In the genomic region with DNA sequence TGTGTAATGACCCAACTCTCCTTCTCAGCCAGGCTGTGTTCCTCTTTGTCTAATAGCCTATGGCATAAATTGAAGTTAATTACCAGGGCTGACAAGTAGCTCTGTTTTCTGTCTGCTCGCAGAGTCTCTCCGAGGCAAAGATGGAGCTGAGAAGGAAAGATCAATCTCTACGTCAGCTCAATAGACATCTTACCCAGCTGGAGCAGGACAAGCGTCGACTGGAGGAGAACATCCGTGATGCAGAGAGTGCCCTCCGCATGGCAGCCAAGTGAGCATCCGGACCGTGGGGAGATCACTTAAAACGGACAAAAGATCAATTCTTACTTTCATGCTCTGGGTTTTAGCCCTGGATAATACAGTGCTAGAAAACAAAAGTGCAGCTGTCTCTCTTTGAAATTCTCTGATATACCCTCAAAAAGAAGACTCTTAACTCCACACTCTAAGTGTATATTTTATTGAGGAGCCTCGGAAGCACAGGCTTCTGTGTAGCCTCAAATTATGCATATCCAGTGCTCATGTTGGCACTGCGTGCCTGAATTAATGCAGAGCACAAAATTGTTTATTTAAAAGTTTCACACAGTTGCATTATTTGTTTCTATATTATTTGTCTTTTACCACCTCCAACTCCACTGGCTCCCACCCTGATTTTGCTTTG, we compare ENCODE assay signal across 11 mouse cellular contexts.
DNase-seq lines count a peak whose midpoint lies in the region; ATAC-seq and TF ChIP-seq lines count a peak whose summit lies in the region.
"Had no signal": no experiment of that assay in that cellular context is flagged by ENCODE, and none has a peak within 500 bp of the region (broad histone marks: within the 10 kb centered on the region; RNA-seq: fewer than 3 reads in every experiment).

No protein-coding gene starts in this region.

- no peak overlapping the region for H3K4me2 ChIP-seq in midbrain, embryonic 11.5 days
- peak overlapping the region; percentile 49 for H3K4me2 ChIP-seq in forebrain, embryonic 13.5 days
- H3K4me2 ChIP-seq in limb, embryonic 13.5 days (replicated peaks) = peak overlapping the region; percentile 38; the same call in 1 of the 2 replicates
- no peak overlapping the region for H3K4me2 ChIP-seq in lung, postnatal 0 days (replicated peaks; ENCODE audit: low read depth, low read length)

- 66% methylated on average over 12 of the region's 12 CpGs for WGBS in midbrain, embryonic 11.5 days
- WGBS in midbrain, embryonic 10.5 days = 70% methylated on average over 12 of the region's 12 CpGs
- 23% methylated on average over 12 of the region's 12 CpGs for WGBS in forebrain, embryonic 13.5 days
- WGBS in limb, embryonic 13.5 days = 23% methylated on average over 12 of the region's 12 CpGs
- 56% methylated on average over 12 of the region's 12 CpGs for WGBS in lung, postnatal 0 days

- peak; percentile 65; the same call in 1 of the 2 replicates for ATAC-seq in midbrain, embryonic 11.5 days (ENCODE audit: low FRiP score)
- peak; percentile 85 for ATAC-seq in forebrain, embryonic 13.5 days
- ATAC-seq in limb, embryonic 13.5 days (ENCODE audit: low FRiP score, low read depth) = no peak
- no peak for ATAC-seq in lung, postnatal 0 days
- ATAC-seq in megakaryocyte-erythroid progenitor cell, adult 5-6 weeks (replicated peaks; ENCODE audit: low FRiP score, low TSS enrichment, poor library complexity, severe bottlenecking) = no peak

- no peaks in the 10 kb centered on the region for H3K9me3 ChIP-seq in midbrain, embryonic 11.5 days (ENCODE audit: control insufficient read depth, low read length)
- H3K9me3 ChIP-seq in midbrain, embryonic 10.5 days (replicated peaks) = no peaks in the 10 kb centered on the region
- H3K9me3 ChIP-seq in forebrain, embryonic 13.5 days (replicated peaks) = no peaks in the 10 kb centered on the region
- no peaks in the 10 kb centered on the region for H3K9me3 ChIP-seq in limb, embryonic 13.5 days
- H3K9me3 ChIP-seq in lung, postnatal 0 days (ENCODE audit: low read length) = no peaks in the 10 kb centered on the region

- H3K27ac ChIP-seq in midbrain, embryonic 11.5 days (ENCODE audit: low read depth, low read length) = no peak overlapping the region
- H3K27ac ChIP-seq in midbrain, embryonic 10.5 days (replicated peaks) = no peak overlapping the region
- H3K27ac ChIP-seq in forebrain, embryonic 13.5 days = no peak overlapping the region
- no peak overlapping the region for H3K27ac ChIP-seq in limb, embryonic 13.5 days
- no peak overlapping the region for H3K27ac ChIP-seq in lung, postnatal 0 days (ENCODE audit: low read length)

- TF ChIP-seq CTCF in lung, postnatal 0 days (IDR thresholded peaks at IDR 0.05) = no peak

- 0 out of 2 replicates have a peak, but pooled peaks cover 2% of the 10 kb centered on the region for H3K4me1 ChIP-seq in midbrain, embryonic 11.5 days (ENCODE audit: control insufficient read depth, insufficient read depth, low read length)
- peaks cover 6% of the 10 kb centered on the region; the same call in 1 of the 2 replicates for H3K4me1 ChIP-seq in midbrain, embryonic 10.5 days
- peaks cover 8% of the 10 kb centered on the region for H3K4me1 ChIP-seq in forebrain, embryonic 13.5 days
- peaks cover 12% of the 10 kb centered on the region for H3K4me1 ChIP-seq in limb, embryonic 13.5 days
- no peaks in the 10 kb centered on the region for H3K4me1 ChIP-seq in lung, postnatal 0 days (ENCODE audit: insufficient read depth, low read depth, low read length)

- no peak overlapping the region for H3K9ac ChIP-seq in midbrain, embryonic 11.5 days (ENCODE audit: low read length)
- peak overlapping the region; percentile 45; the same call in 1 of the 2 replicates for H3K9ac ChIP-seq in forebrain, embryonic 13.5 days
- H3K9ac ChIP-seq in limb, embryonic 13.5 days = no peak overlapping the region
- H3K9ac ChIP-seq in lung, postnatal 0 days (replicated peaks; ENCODE audit: low read depth) = no peak overlapping the region

- H3K27me3 ChIP-seq in midbrain, embryonic 11.5 days (ENCODE audit: control insufficient read depth, insufficient read depth, low read length) = no peaks in the 10 kb centered on the region
- no peaks in the 10 kb centered on the region for H3K27me3 ChIP-seq in midbrain, embryonic 10.5 days (ENCODE audit: low read depth, poor library complexity, severe bottlenecking)
- H3K27me3 ChIP-seq in forebrain, embryonic 13.5 days = no peaks in the 10 kb centered on the region
- no peaks in the 10 kb centered on the region for H3K27me3 ChIP-seq in limb, embryonic 13.5 days
- no peaks in the 10 kb centered on the region for H3K27me3 ChIP-seq in lung, postnatal 0 days (replicated peaks; ENCODE audit: insufficient read depth, low read length)
- H3K27me3 ChIP-seq: CH12.LX had no signal

- no peak for TF ChIP-seq EP300 in lung, postnatal 0 days (IDR thresholded peaks at IDR 0.05)

- no peak overlapping the region for H3K4me3 ChIP-seq in midbrain, embryonic 11.5 days (ENCODE audit: low read depth, low read length)
- no peak overlapping the region for H3K4me3 ChIP-seq in midbrain, embryonic 10.5 days
- H3K4me3 ChIP-seq in forebrain, embryonic 13.5 days = peak overlapping the region; percentile 15; the same call in 1 of the 2 replicates
- H3K4me3 ChIP-seq in limb, embryonic 13.5 days = no peak overlapping the region
- H3K4me3 ChIP-seq in lung, postnatal 0 days (ENCODE audit: low read depth, low read length) = no peak overlapping the region

- no peaks in the 10 kb centered on the region for H3K36me3 ChIP-seq in midbrain, embryonic 11.5 days (ENCODE audit: control insufficient read depth, insufficient read depth, low read length)
- H3K36me3 ChIP-seq in midbrain, embryonic 10.5 days = no peaks in the 10 kb centered on the region
- no peaks in the 10 kb centered on the region for H3K36me3 ChIP-seq in forebrain, embryonic 13.5 days (ENCODE audit: poor library complexity, severe bottlenecking)
- no peaks in the 10 kb centered on the region for H3K36me3 ChIP-seq in limb, embryonic 13.5 days
- H3K36me3 ChIP-seq in lung, postnatal 0 days (ENCODE audit: insufficient read depth, low read length) = no peaks in the 10 kb centered on the region

- peak; percentile 83 for DNase-seq in midbrain, embryonic 11.5 days (ENCODE audit: low spot score, missing footprints)
- DNase-seq in midbrain, embryonic 10.5 days (ENCODE audit: low spot score) = no peak
- peak; percentile 61 for DNase-seq in retina, embryonic 14.5 days (ENCODE audit: low spot score)
- DNase-seq in lung, postnatal 0 days (ENCODE audit: low spot score) = no peak
- DNase-seq: heart, adult 18-20 months; kidney, postnatal 10 days; thymus, postnatal 36 days had no signal

Comparison
In these comparisons a context has a peak if more than half of its experiments do, and no peak if none do; other contexts are left out.
1. DNase-seq: peak in midbrain, embryonic 11.5 days (single experiment) and retina, embryonic 14.5 days (single experiment); none in midbrain, embryonic 10.5 days (single experiment) and lung, postnatal 0 days (single experiment).
2. ATAC-seq: peak in midbrain, embryonic 11.5 days (single experiment) and forebrain, embryonic 13.5 days (single experiment); none in limb, embryonic 13.5 days (single experiment), lung, postnatal 0 days (single experiment) and megakaryocyte-erythroid progenitor cell, adult 5-6 weeks (single experiment).
3. H3K4me2 ChIP-seq: peak in forebrain, embryonic 13.5 days (single experiment) and limb, embryonic 13.5 days (single experiment); none in midbrain, embryonic 11.5 days (single experiment) and lung, postnatal 0 days (single experiment).